Mouse (Mus musculus) lung, postnatal 0 days (tissue): ENCODE measurements around the gene Rcan2. TPM values are rescaled to one million over a fixed set of nuclear protein-coding genes. Genes with fewer than 3 reads are reported as not detected.

Experiments used
- ATAC-seq: fragments of 200-750 bp; cut with Nextera tagmentation; 2 replicates; pipeline ENCODE4 v1.8.0; 2017; ENCODE audit warnings: moderate library complexity
- DNase-seq: peaks from one replicate; pipeline ENCODE4 v3.0.0-alpha.2; 2016; ENCODE audit warnings: low spot score
- H3K27ac ChIP-seq: fragments of 300-500 bp; sonication (generic); 2 replicates; pipeline ENCODE4 v1.5.1; 2014; ENCODE audit warnings: antibody characterized with exemption, mild to moderate bottlenecking, low read length, mixed read lengths
- H3K27me3 ChIP-seq: fragments of 300-500 bp; sonication (generic); replicated peaks from 2 replicates; pipeline ENCODE4 v1.6.1; 2014; ENCODE audit warnings: low read length, mixed read lengths; ENCODE audit not compliant: insufficient read depth
- H3K36me3 ChIP-seq: fragments of 300-500 bp; sonication (generic); 2 replicates; pipeline ENCODE4 v1.6.1; 2014; ENCODE audit warnings: low read length, mixed read lengths; ENCODE audit not compliant: insufficient read depth
- H3K4me1 ChIP-seq: fragments of 300-500 bp; sonication (generic); 2 replicates; pipeline ENCODE4 v1.6.1; 2014; ENCODE audit warnings: antibody characterized with exemption, low read depth, low read length, mixed read lengths; ENCODE audit not compliant: insufficient read depth
- H3K4me2 ChIP-seq: fragments of 300-500 bp; sonication (generic); replicated peaks from 2 replicates; pipeline ENCODE4 v1.6.1; 2014; ENCODE audit warnings: low read depth, mild to moderate bottlenecking, low read length, moderate library complexity, mixed read lengths
- H3K4me3 ChIP-seq: fragments of 300-500 bp; sonication (generic); 2 replicates; pipeline ENCODE4 v1.5.1; 2014; ENCODE audit warnings: low read depth, low read length
- H3K9ac ChIP-seq: fragments of 300-500 bp; sonication (generic); replicated peaks from 2 replicates; pipeline ENCODE4 v1.6.1; 2014; ENCODE audit warnings: low read depth, mild to moderate bottlenecking
- H3K9me3 ChIP-seq: fragments of 300-500 bp; sonication (generic); 2 replicates; pipeline ENCODE4 v1.6.1; 2016; ENCODE audit warnings: low read length, mixed read lengths
- CTCF ChIP-seq: IDR thresholded peaks from 2 replicates; pipeline ENCODE4 v1.5.1; 2016; ENCODE audit warnings: antibody characterized with exemption, mild to moderate bottlenecking
- EP300 ChIP-seq: IDR thresholded peaks from 2 replicates; pipeline ENCODE4 v1.6.1; 2016; ENCODE audit warnings: antibody characterized with exemption, mild to moderate bottlenecking, control low read depth
- WGBS: fragments of 180-500 bp; shearing (Covaris S2); extraction: QIAGEN DNeasy Blood & Tissue Kit; methylation state at CpG from one replicate; pipeline ENCODE4 v1.1.7; 2014; 5-methylcytosine and 5-hydroxymethylcytosine counted together
- polyA plus RNA-seq: library from polyadenylated mRNA; unstranded; fragments of >200 nt; fragmentation: Nextera tagmentation; extraction: Ambion mirVana; gene quantifications from 2 replicates; pipeline ENCODE4 v1.2.1, GENCODE M21; 2015

Gene Rcan2
- polyA plus RNA-seq, 1 experiment from 2014 or later, result 1.3 TPM

DNA sequence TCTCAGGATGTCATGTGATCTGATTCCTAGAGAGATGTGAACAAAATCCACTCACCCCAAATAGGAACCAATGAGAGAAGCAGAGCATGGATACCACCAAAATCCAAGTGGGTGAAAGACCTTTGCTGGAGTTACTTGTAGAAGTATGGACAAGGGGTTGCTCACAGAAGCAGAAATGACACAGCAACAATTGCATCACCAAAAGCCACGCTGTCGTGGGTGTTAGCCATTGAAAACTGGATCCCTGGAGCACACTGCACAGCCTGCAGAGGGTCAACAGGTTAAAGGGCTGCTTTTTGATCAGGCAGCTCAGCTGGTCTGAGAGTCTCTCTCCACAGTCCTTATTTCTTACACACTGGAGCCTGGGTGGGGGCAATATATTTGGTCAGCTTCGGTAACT lies 274.4 kb downstream of the Rcan2 start:
- Histone ChIP-seq H3K27ac (no peak overlapping the region), H3K4me1 (no peaks in the 10 kb centered on the region), H3K9me3 (no peaks in the 10 kb centered on the region), H3K36me3 (no peaks in the 10 kb centered on the region), H3K9ac (no peak overlapping the region), H3K4me2 (peak overlapping the region; percentile 15), H3K27me3 (no peaks in the 10 kb centered on the region), H3K4me3 (no peak overlapping the region)
- ATAC-seq (no peak), DNase-seq (no peak)
- WGBS, result 73% methylated on average over 3 of the region's 3 CpGs
- TF ChIP-seq CTCF (no peak), EP300 (no peak)

DNA sequence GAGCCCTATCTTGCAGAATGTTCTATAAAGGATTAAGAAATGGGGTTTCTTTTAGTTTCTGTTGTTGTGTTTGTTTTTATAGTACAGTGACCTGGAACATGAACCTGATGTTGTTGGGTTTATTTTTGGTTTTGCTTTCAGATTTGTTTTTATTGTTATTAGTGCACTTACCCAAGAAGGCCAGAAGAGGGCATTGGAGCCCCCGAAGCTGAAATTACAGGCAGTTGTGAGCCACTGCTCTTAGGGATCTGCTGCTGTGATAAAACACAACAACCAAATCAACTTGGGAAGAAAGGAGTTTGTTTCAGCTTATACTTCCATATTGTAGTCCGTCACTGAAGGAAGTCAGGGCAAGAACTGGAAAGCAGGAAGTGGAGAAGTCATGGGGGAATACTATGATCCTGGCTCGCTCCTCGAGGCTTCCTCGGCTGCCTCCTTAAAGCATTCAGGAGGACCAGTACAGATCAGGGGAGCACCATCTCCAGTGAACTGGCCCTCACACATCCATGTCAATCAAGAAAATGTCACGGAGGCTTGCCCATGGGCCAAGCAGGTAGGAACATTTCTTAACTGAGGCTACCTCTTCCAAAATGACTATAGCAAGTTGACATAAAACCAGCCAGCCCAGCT lies 275.0 kb downstream of the Rcan2 start:
- Histone ChIP-seq H3K27me3 (no peaks in the 10 kb centered on the region), H3K4me3 (no peak overlapping the region), H3K27ac (no peak overlapping the region), H3K9me3 (no peaks in the 10 kb centered on the region), H3K4me2 (peak overlapping the region; percentile 15), H3K36me3 (no peaks in the 10 kb centered on the region), H3K9ac (no peak overlapping the region), H3K4me1 (no peaks in the 10 kb centered on the region)
- peak; percentile 78 for TF ChIP-seq CTCF
- TF ChIP-seq EP300, result peak; percentile 36; the same call in 1 of the 2 replicates
- ATAC-seq (no peak; the same call in 1 of the 2 replicates), DNase-seq (peak; percentile 74)
- 45% methylated on average over 6 of the region's 6 CpGs for WGBS

DNA sequence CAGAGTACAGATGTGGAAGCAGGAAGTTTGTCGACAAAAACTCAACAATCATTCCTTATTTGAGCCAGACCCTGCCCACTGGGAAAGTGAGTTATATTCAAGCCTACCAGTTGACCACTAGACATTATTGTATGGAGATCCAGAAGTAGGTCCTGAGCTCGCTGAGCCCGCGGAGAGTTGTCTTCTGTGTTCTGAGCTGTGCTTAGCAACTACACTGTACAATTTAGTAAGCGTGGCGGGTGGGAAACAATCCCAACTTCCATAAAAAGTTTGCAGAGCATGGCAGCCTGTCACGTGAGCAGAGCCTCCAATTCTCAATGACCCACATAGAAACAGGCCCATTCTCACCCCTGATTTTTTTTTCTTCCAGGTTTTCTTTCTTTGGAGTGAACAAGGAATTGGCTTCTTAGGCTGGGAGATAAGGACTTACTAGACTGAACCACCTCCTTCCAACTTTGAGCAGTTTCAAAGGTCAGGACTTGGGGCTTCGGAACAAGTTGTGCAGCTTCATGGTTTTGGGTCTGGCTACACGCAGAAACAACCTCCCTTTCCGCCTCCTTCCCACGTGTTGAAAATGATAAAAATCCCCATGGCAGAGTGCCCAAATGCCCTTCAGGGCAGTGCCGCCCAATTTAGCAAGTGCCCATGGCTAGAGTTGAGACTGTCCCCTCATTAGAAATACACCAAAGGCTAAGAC lies 276.1 kb downstream of the Rcan2 start:
- TF ChIP-seq EP300, result no peak
- no peak for TF ChIP-seq CTCF

DNA sequence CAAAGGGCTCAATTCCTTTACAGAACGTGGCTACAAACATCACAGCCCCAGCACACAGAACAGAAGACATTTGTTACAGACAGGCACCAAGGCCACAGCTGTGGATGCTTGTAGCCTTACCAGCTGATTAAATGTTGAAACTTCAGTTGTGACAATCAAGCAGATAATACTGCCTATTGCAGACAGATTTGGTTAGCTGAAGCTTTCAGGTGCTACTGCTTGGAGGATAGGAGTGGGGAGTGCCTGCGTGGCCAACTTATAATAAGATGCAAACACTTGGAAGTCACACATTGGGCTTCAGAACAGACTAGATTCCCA lies 276.7 kb downstream of the Rcan2 start:
- no peaks in the 10 kb centered on the region for H3K27me3 ChIP-seq
- no peak overlapping the region for H3K27ac ChIP-seq
- DNase-seq (no peak), ATAC-seq (no peak)
- no peaks in the 10 kb centered on the region for H3K4me1 ChIP-seq
- H3K9ac ChIP-seq, result no peak overlapping the region
- H3K4me2 ChIP-seq, result no peak overlapping the region
- no peak for TF ChIP-seq CTCF
- TF ChIP-seq EP300, result no peak
- no peaks in the 10 kb centered on the region for H3K9me3 ChIP-seq
- H3K36me3 ChIP-seq, result no peaks in the 10 kb centered on the region
- 57% methylated on average over 2 of the region's 2 CpGs for WGBS
- H3K4me3 ChIP-seq, result no peak overlapping the region

More for the DNA sequence above, 276.1 kb downstream of the Rcan2 start:
- H3K9ac ChIP-seq, result no peak overlapping the region
- H3K9me3 ChIP-seq, result no peaks in the 10 kb centered on the region
- DNase-seq (no peak), ATAC-seq (no peak)
- no peak overlapping the region for H3K4me3 ChIP-seq
- H3K4me2 ChIP-seq, result no peak overlapping the region
- H3K4me1 ChIP-seq, result no peaks in the 10 kb centered on the region
- 74% methylated on average over 12 of the region's 12 CpGs for WGBS
- H3K27me3 ChIP-seq, result no peaks in the 10 kb centered on the region
- H3K36me3 ChIP-seq, result no peaks in the 10 kb centered on the region
- no peak overlapping the region for H3K27ac ChIP-seq

DNA sequence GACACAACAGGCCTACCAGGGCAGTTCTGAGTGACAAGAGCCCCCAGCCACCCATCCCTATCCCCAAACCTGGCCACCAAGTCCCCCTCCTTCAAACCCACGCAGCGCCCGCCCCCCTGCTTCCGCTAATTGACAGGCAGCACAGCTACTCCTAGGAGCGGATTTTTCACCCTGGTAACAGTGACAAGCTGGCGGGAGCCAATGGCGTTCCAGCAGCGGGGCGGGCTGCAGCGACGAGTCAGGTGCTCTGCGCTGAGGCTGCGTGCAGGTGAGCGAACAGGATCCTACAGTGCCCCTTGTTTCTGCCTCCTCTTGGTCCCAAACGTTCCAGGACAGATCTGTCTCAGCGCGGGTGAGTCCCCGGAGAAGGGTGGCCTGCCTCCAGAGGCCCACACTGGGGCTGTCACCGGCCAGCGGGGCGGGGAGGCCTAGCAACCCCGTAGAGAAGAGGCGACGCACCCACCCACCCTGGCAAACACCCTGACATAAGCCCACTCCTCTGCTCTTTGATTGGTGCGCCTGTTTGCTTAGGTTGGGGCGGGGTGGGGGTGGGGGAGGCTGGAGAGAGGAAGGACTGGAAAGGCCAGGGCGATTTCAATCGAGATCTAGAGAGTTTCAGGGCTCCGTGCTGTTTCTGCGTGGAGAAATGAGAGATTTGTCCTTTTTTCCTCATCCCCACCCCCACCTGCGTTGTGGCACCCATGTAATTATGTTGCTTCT lies 277.6 kb downstream of the Rcan2 start, which contains the start of gene Enpp5:
Gene Enpp5 (plus strand): TSS at position 183 of the 720 bp plus-strand sequence.
- peak within 1 kb of the TSS; percentile 96 for H3K4me2 ChIP-seq
- no peaks in the 10 kb centered on the region for H3K27me3 ChIP-seq
- 1% methylated on average over 31 of the region's 31 CpGs for WGBS
- H3K9ac ChIP-seq, result peak within 1 kb of the TSS; percentile 48
- H3K9me3 ChIP-seq, result no peaks in the 10 kb centered on the region
- no peaks in the 10 kb centered on the region for H3K36me3 ChIP-seq
- peak within 1 kb of the TSS; percentile 61 for H3K4me3 ChIP-seq
- H3K4me1 ChIP-seq, result no peaks in the 10 kb centered on the region
- ATAC-seq (peak; percentile 98), DNase-seq (peak; percentile 90)
- peak within 1 kb of the TSS; percentile 74 for H3K27ac ChIP-seq
- TF ChIP-seq CTCF (no peak; the same call in 1 of the 2 replicates), EP300 (no peak)

DNA sequence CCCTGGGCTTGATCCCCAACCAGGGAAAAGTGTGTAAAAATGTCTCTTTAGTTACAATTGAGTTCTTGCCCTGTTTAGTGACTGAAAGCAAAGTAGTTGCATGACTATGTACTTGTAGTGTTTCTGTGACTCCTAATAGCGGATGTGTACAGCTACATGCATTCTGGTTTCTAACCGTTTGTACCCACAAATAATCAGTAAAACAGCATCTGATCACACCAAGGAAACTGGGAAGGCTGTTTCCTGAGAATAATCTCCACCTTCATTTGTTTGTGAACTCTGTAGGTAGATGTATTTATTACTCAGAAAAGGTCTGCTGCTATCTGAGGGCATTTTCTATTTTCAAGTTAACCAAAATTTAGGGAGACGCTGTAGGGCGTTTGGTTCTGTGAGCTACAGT lies 282.0 kb downstream of the Rcan2 start:
- H3K4me2 ChIP-seq, result no peak overlapping the region
- DNase-seq (no peak), ATAC-seq (no peak)
- no peaks in the 10 kb centered on the region for H3K4me1 ChIP-seq
- WGBS, result 91% methylated on average over 4 of the region's 4 CpGs
- TF ChIP-seq CTCF, result no peak
- TF ChIP-seq EP300, result no peak
- no peaks in the 10 kb centered on the region for H3K36me3 ChIP-seq
- no peaks in the 10 kb centered on the region for H3K27me3 ChIP-seq
- no peak overlapping the region for H3K9ac ChIP-seq
- H3K27ac ChIP-seq, result no peak overlapping the region
- no peak overlapping the region for H3K4me3 ChIP-seq
- no peaks in the 10 kb centered on the region for H3K9me3 ChIP-seq
